Mouse (Mus musculus) small intestine, adult 2 months (tissue): ENCODE results near the gene C1ql3. TPM values are rescaled to one million over a fixed set of nuclear protein-coding genes. Genes with fewer than 3 reads are reported as not detected.
A peak's percentile ranks its signal among the peaks of the same experiment; 100 is the strongest.

Experiments used
- H3K27ac ChIP-seq: fragments of 200-500 bp; 2 replicates; pipeline ENCODE4 v1.5.1; 2012; ENCODE audit warnings: low read depth, low read length, control low read depth, inconsistent platforms; ENCODE audit not compliant: insufficient read depth
- H3K27me3 ChIP-seq: fragments of 200-500 bp; 2 replicates; pipeline ENCODE4 v1.6.1; 2012; ENCODE audit warnings: mild to moderate bottlenecking, moderate library complexity, low read length, inconsistent platforms; ENCODE audit not compliant: control insufficient read depth, insufficient read depth
- H3K36me3 ChIP-seq: fragments of 200-500 bp; 2 replicates; pipeline ENCODE4 v1.6.1; 2012; ENCODE audit warnings: mild to moderate bottlenecking, low read length, control low read depth, inconsistent platforms; ENCODE audit not compliant: control insufficient read depth, insufficient read depth
- H3K4me1 ChIP-seq: fragments of 200-500 bp; 2 replicates; pipeline ENCODE4 v1.6.1; 2012; ENCODE audit warnings: low read length, inconsistent platforms, mixed read lengths; ENCODE audit not compliant: control insufficient read depth, insufficient read depth, insufficient read length
- H3K4me3 ChIP-seq: fragments of 200-500 bp; 2 replicates; pipeline ENCODE4 v1.5.1; 2012; ENCODE audit warnings: low read depth, mild to moderate bottlenecking, control low read depth, inconsistent platforms, low read length, moderate library complexity
- CTCF ChIP-seq: fragments of 200-500 bp; IDR thresholded peaks from 2 replicates; pipeline ENCODE4 v1.5.1; 2012; ENCODE audit warnings: low read depth, mild to moderate bottlenecking, control low read depth, inconsistent platforms, low read length, moderate library complexity, mixed read lengths; ENCODE audit not compliant: insufficient replicate concordance, insufficient read length; ENCODE audit errors: extremely low read depth
- POLR2A ChIP-seq: fragments of 200-500 bp; IDR thresholded peaks from 2 replicates; pipeline ENCODE4 v1.6.1; 2012; ENCODE audit warnings: low read depth, mild to moderate bottlenecking, control low read depth, inconsistent platforms, low read length, moderate library complexity
- WGBS: fragments of 180-500 bp; shearing (Covaris S2); methylation state at CpG from one replicate; pipeline ENCODE4 v1.1.7; 2018; 5-methylcytosine and 5-hydroxymethylcytosine counted together
- polyA plus RNA-seq: library from polyadenylated mRNA; depleted of rRNA; stranded (reverse); fragments of >200 nt; gene quantifications from 2 replicates; pipeline ENCODE4 v1.2.3, GENCODE M21; 2012; rRNA removed

The C1ql3 gene
- 0.05 and 0.08 TPM in 2 replicates for polyA plus RNA-seq

DNA sequence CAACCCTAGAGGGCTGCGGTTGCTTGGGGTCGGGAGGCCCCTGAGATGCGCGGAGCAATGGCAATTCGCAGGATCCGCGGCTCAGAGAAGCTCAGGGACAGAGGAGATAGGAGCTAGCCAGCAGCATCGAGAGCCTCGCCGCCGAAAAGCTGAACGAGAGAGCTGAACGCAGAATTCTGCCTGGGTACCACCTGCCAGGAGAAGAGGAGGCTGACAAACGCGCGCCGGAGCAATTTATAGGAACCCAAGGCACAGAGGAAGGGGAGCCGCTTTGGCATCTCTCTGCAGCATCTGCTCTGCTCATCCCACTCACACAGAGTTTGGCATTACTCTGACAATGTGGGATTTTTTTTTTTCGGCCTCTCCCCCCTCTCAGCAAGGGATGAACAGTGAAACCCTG lies at the start of gene C1ql3:
C1ql3 (minus strand) TSS at position 335 of the 400 bp plus-strand sequence.
- Histone ChIP-seq H3K36me3 (no peaks in the 10 kb centered on the region), H3K27me3 (peaks cover 29% of the 10 kb centered on the region), H3K4me3 (peak within 1 kb of the TSS; percentile 49), H3K4me1 (peaks cover 4% of the 10 kb centered on the region; the same call in 1 of the 2 replicates), H3K27ac (no peak within 1 kb of the TSS)
- WGBS = 4% methylated on average over 19 of the region's 19 CpGs
- TF ChIP-seq POLR2A (no peak), CTCF (no peak)

DNA sequence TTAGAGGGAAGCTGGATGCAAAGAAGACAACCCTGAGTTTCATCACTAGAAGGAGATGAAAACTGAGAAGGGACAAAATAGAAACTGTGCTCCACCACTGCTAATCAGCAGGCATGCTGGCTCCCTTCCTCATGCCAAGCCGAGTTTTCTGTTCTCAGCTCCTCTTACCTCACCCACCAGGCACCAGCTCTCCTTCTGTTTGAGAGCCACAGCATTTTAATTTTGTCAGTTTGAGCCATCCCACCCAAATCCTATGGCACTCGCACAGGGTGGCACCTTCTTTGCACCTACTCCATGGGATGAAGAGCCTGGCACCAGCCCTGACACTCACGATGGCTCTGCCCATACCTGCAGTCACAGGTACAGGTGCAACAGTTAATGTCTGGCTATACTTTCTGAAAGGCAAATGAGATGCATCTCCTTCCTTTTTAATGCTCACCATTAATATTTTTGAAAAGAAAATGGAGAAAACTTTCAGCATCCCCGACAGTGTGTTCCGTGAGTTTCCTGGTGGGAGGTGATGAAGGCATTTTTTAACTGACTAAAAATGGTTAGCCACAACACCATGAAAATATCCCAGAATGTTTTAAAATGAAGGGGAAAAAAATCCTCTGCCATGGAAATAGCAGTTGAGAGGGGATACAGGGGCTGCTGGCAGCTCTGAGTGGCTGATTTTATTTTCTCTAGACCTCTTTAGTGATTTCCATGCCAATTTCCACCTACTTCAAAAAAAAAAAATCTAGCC lies 49.0 kb upstream of the C1ql3 start:
- no peak overlapping the region for H3K4me3 ChIP-seq
- TF ChIP-seq CTCF (no peak), POLR2A (no peak)
- H3K4me1 ChIP-seq = no peaks in the 10 kb centered on the region
- no peak overlapping the region for H3K27ac ChIP-seq
- H3K36me3 ChIP-seq = no peaks in the 10 kb centered on the region
- 84% methylated on average over 5 of the region's 5 CpGs for WGBS
- H3K27me3 ChIP-seq = no peaks in the 10 kb centered on the region

DNA sequence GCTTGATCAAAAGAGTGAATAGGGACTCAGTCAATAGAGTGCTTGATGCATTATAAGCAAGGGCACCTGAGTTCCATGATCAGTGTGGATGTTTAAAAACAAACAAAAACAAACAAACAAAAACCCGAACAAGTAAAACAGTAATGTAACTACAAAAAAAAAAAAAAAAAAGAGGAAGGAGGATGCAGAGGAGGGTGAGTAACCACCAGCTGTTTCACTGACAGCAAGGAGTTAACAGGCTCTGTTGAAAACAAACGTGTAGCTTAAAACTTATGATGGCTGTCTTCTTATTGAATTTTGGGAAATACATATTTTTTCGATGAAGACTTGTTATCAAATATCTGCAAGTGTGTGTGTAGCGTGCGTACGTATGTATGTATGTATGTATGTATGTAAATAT lies 37.0 kb upstream of the C1ql3 start:
- H3K4me3 ChIP-seq = no peak overlapping the region
- no peak overlapping the region for H3K27ac ChIP-seq
- 81% methylated on average over 6 of the region's 6 CpGs for WGBS
- no peaks in the 10 kb centered on the region; the same call in 1 of the 2 replicates for H3K4me1 ChIP-seq
- no peaks in the 10 kb centered on the region for H3K36me3 ChIP-seq
- no peaks in the 10 kb centered on the region for H3K27me3 ChIP-seq
- TF ChIP-seq CTCF (no peak), POLR2A (no peak)

DNA sequence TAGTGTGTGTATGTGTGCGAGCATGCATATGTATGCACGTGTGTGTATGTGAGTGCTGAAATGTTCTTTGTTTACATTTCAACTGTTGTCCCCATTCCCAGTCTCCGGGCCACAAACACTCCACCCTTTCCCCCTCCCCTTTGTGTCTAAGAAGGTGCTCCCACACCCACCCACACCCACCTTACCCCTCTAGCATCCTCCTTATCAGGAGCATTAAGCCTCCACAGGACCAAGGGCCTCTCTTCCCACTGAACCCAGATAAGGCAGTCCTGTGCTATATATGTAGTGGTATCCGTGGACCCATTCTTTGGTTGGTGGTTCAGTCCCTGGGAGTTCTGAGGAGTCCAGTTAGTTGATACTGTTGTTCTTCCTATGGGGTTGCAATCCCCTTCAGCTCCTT lies 32.9 kb upstream of the C1ql3 start:
- WGBS = 83% methylated on average over 4 of the region's 4 CpGs
- no peak for TF ChIP-seq POLR2A
- no peak for TF ChIP-seq CTCF
- Histone ChIP-seq H3K27me3 (no peaks in the 10 kb centered on the region), H3K36me3 (no peaks in the 10 kb centered on the region), H3K27ac (no peak overlapping the region), H3K4me1 (peaks cover 5% of the 10 kb centered on the region; the same call in 1 of the 2 replicates), H3K4me3 (no peak overlapping the region)

GRCm38 (mm10) chr2:13039785-13040184 lies 28.2 kb upstream of the C1ql3 start:
- H3K4me3 ChIP-seq = no peak overlapping the region
- WGBS = 84% methylated on average over 4 of the region's 4 CpGs
- no peaks in the 10 kb centered on the region for H3K36me3 ChIP-seq
- H3K27me3 ChIP-seq = no peaks in the 10 kb centered on the region
- H3K4me1 ChIP-seq = peaks cover 5% of the 10 kb centered on the region; the same call in 1 of the 2 replicates
- H3K27ac ChIP-seq = no peak overlapping the region
- TF ChIP-seq POLR2A = no peak
- no peak for TF ChIP-seq CTCF

GRCm38 (mm10) chr2:13038772-13039171 lies 27.2 kb upstream of the C1ql3 start:
- H3K4me1 ChIP-seq = peaks cover 5% of the 10 kb centered on the region; the same call in 1 of the 2 replicates
- 61% methylated on average over 3 of the region's 3 CpGs for WGBS
- H3K4me3 ChIP-seq = no peak overlapping the region
- H3K27ac ChIP-seq = no peak overlapping the region
- TF ChIP-seq POLR2A (no peak), CTCF (no peak)
- H3K36me3 ChIP-seq = no peaks in the 10 kb centered on the region
- H3K27me3 ChIP-seq = no peaks in the 10 kb centered on the region

DNA sequence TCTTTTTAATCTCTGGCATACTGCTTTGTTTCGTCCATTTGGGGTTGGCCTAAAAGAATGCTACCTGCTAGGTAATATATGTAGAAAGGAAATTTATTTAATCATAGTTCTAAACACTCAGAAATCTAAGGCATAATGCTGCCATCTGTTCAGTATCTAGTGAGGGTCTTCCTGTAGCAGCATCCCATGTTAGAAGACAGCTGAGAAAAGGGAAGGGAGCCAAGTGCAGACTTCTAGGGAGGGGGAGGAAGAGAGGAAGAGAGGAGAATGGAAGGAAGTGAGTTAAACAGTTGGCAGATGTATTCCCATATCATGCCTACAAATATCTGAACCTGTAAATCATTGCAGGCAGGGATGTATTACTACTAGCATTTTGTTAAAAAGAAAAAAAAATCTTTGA lies 7.3 kb upstream of the C1ql3 start:
- Histone ChIP-seq H3K27me3 (no peaks in the 10 kb centered on the region), H3K4me3 (no peak overlapping the region), H3K27ac (no peak overlapping the region), H3K36me3 (no peaks in the 10 kb centered on the region), H3K4me1 (no peaks in the 10 kb centered on the region)
- TF ChIP-seq CTCF = no peak
- no peak for TF ChIP-seq POLR2A
- WGBS = 64% methylated on average over 1 of the region's 1 CpGs
